Mouse (Mus musculus) forebrain, embryonic 13.5 days (tissue): Measurements from ENCODE around the gene Ppef2. TPM values are rescaled to one million over a fixed set of nuclear protein-coding genes. Genes with fewer than 3 reads are reported as not detected.
"Not testable (repeated sequence)": the region's sequence is repeated elsewhere in the genome, so short reads cannot be mapped to it uniquely, and the experiment has no call there.

ENCODE experiments used
- ATAC-seq: fragments of 200-750 bp; cut with Nextera tagmentation; 2 replicates; pipeline ENCODE4 v1.8.0; 2017
- H3K27ac ChIP-seq: fragments of 300-500 bp; sonication (generic); 2 replicates; pipeline ENCODE4 v1.5.1; 2015; ENCODE audit warnings: inconsistent platforms, mild to moderate bottlenecking, moderate library complexity
- H3K27me3 ChIP-seq: fragments of 300-500 bp; sonication (generic); 2 replicates; pipeline ENCODE4 v1.6.1; 2015; ENCODE audit warnings: mild to moderate bottlenecking, inconsistent platforms
- H3K36me3 ChIP-seq: fragments of 300-500 bp; sonication (generic); 2 replicates; pipeline ENCODE4 v1.6.1; 2015; ENCODE audit warnings: mild to moderate bottlenecking, inconsistent platforms; ENCODE audit not compliant: poor library complexity, severe bottlenecking
- H3K4me1 ChIP-seq: fragments of 300-500 bp; sonication (generic); 2 replicates; pipeline ENCODE4 v1.6.1; 2015; ENCODE audit warnings: inconsistent platforms
- H3K4me2 ChIP-seq: fragments of 300-500 bp; sonication (generic); 2 replicates; pipeline ENCODE4 v1.6.1; 2015; ENCODE audit warnings: inconsistent platforms, mild to moderate bottlenecking, moderate library complexity
- H3K4me3 ChIP-seq: fragments of 300-500 bp; sonication (generic); 2 replicates; pipeline ENCODE4 v1.5.1; 2015; ENCODE audit warnings: mild to moderate bottlenecking, inconsistent platforms
- H3K9ac ChIP-seq: fragments of 300-500 bp; sonication (generic); 2 replicates; pipeline ENCODE4 v1.6.1; 2015; ENCODE audit warnings: mild to moderate bottlenecking, inconsistent platforms
- H3K9me3 ChIP-seq: fragments of 300-500 bp; sonication (generic); replicated peaks from 2 replicates; pipeline ENCODE4 v1.6.1; 2016; ENCODE audit warnings: inconsistent platforms
- WGBS: fragments of 180-500 bp; shearing (Covaris S2); methylation state at CpG from one replicate; pipeline ENCODE4 v1.1.7; 2015; 5-methylcytosine and 5-hydroxymethylcytosine counted together
- polyA plus RNA-seq: library from polyadenylated mRNA; unstranded; fragments of >200 nt; fragmentation: Nextera tagmentation; extraction: Ambion mirVana; gene quantifications from 2 replicates; pipeline ENCODE4 v1.2.1, GENCODE M21; 2015

Ppef2 gene
- polyA plus RNA-seq, 1 experiment from 2014 or later, result not detected

GRCm38 (mm10) chr5:92205706-92206105 lies 50.4 kb downstream of the Ppef2 start:
- no peak overlapping the region for H3K9ac ChIP-seq
- no peak overlapping the region for H3K4me2 ChIP-seq
- H3K36me3 ChIP-seq, result peaks cover 44% of the 10 kb centered on the region
- H3K9me3 ChIP-seq, result no peaks in the 10 kb centered on the region
- H3K4me1 ChIP-seq, result no peaks in the 10 kb centered on the region
- no peak overlapping the region for H3K27ac ChIP-seq
- H3K4me3 ChIP-seq, result no peak overlapping the region
- 94% methylated on average over 5 of the region's 5 CpGs for WGBS
- no peak for ATAC-seq
- H3K27me3 ChIP-seq, result no peaks in the 10 kb centered on the region

- Histone ChIP-seq H3K4me3 (no peak overlapping the region), H3K9ac (no peak overlapping the region), H3K27ac (no peak overlapping the region), H3K9me3 (no peaks in the 10 kb centered on the region), H3K36me3 (peaks cover 48% of the 10 kb centered on the region), H3K4me1 (no peaks in the 10 kb centered on the region), H3K27me3 (no peaks in the 10 kb centered on the region), H3K4me2 (no peak overlapping the region)
- 93% methylated on average over 7 of the region's 7 CpGs for WGBS
- ATAC-seq, result no peak
These were observed 50.9 kb downstream of the Ppef2 start for GRCm38 (mm10) chr5:92205184-92205583.

GRCm38 (mm10) chr5:92204162-92205036 lies 51.7 kb downstream of the Ppef2 start:
- no peak overlapping the region for H3K9ac ChIP-seq
- peaks cover 55% of the 10 kb centered on the region for H3K36me3 ChIP-seq
- no peaks in the 10 kb centered on the region for H3K9me3 ChIP-seq
- 93% methylated on average over 6 of the region's 6 CpGs for WGBS
- no peak overlapping the region for H3K4me3 ChIP-seq
- H3K27ac ChIP-seq, result no peak overlapping the region
- no peaks in the 10 kb centered on the region for H3K27me3 ChIP-seq
- no peaks in the 10 kb centered on the region for H3K4me1 ChIP-seq
- no peak overlapping the region for H3K4me2 ChIP-seq
- ATAC-seq, result no peak

GRCm38 (mm10) chr5:92198266-92198665 lies 57.8 kb downstream of the Ppef2 start:
- ATAC-seq, result no peak

GRCm38 (mm10) chr5:92196895-92197811 lies 58.9 kb downstream of the Ppef2 start:
- H3K4me1 ChIP-seq, result no peaks in the 10 kb centered on the region
- H3K36me3 ChIP-seq, result peaks cover 70% of the 10 kb centered on the region
- no peak overlapping the region for H3K4me3 ChIP-seq
- H3K27me3 ChIP-seq, result no peaks in the 10 kb centered on the region
- no peak overlapping the region; the same call in 1 of the 2 replicates for H3K9ac ChIP-seq
- peak overlapping the region; percentile 64 for H3K27ac ChIP-seq
- no peaks in the 10 kb centered on the region for H3K9me3 ChIP-seq
- H3K4me2 ChIP-seq, result no peak overlapping the region
- peak; percentile 70 for ATAC-seq
- 74% methylated on average over 15 of the region's 15 CpGs for WGBS

More at GRCm38 (mm10) chr5:92198266-92198665, 57.8 kb downstream of the Ppef2 start:
- Histone ChIP-seq H3K27ac (no peak overlapping the region), H3K4me2 (no peak overlapping the region), H3K4me3 (no peak overlapping the region), H3K9ac (no peak overlapping the region), H3K36me3 (peaks cover 69% of the 10 kb centered on the region), H3K9me3 (no peaks in the 10 kb centered on the region), H3K27me3 (no peaks in the 10 kb centered on the region), H3K4me1 (no peaks in the 10 kb centered on the region)
- 87% methylated on average over 8 of the region's 8 CpGs for WGBS

- peak; percentile 63; the same call in 1 of the 2 replicates for ATAC-seq
- H3K36me3 ChIP-seq, result peaks cover 58% of the 10 kb centered on the region
- H3K9me3 ChIP-seq, H3K4me2 ChIP-seq, H3K9ac ChIP-seq, H3K27me3 ChIP-seq, H3K4me3 ChIP-seq, H3K27ac ChIP-seq, H3K4me1 ChIP-seq: not testable (repeated sequence)
- WGBS, result 60% methylated on average over 2 of the region's 2 CpGs
These were observed 60.4 kb downstream of the Ppef2 start for GRCm38 (mm10) chr5:92195716-92196115.

- H3K27me3 ChIP-seq, result no peaks in the 10 kb centered on the region
- 97% methylated on average over 7 of the region's 7 CpGs for WGBS
- no peak for ATAC-seq
- H3K4me3 ChIP-seq, result no peak overlapping the region
- H3K4me2 ChIP-seq, result no peak overlapping the region
- H3K36me3 ChIP-seq, result peaks cover 61% of the 10 kb centered on the region
- no peaks in the 10 kb centered on the region for H3K4me1 ChIP-seq
- H3K9ac ChIP-seq, result no peak overlapping the region
- H3K27ac ChIP-seq, result no peak overlapping the region
- peaks cover 6% of the 10 kb centered on the region; the same call in 1 of the 2 replicates for H3K9me3 ChIP-seq
These were observed 67.1 kb downstream of the Ppef2 start for GRCm38 (mm10) chr5:92188881-92189483.

GRCm38 (mm10) chr5:92183071-92183830 lies 72.8 kb downstream of the Ppef2 start:
- Histone ChIP-seq H3K27me3 (no peaks in the 10 kb centered on the region), H3K27ac (no peak overlapping the region), H3K36me3 (peaks cover 66% of the 10 kb centered on the region), H3K4me1 (no peaks in the 10 kb centered on the region), H3K9ac (no peak overlapping the region), H3K9me3 (no peaks in the 10 kb centered on the region), H3K4me3 (no peak overlapping the region), H3K4me2 (no peak overlapping the region)
- ATAC-seq, result no peak
- 91% methylated on average over 8 of the region's 8 CpGs for WGBS

Other genes with a start within 250 kb of the Ppef2 start
- 1.4 and 2.1 TPM in 2 replicates for gene Cdkl2, start 212.4 kb downstream of the Ppef2 start, polyA plus RNA-seq
- gene G3bp2, start 172.6 kb downstream of the Ppef2 start, polyA plus RNA-seq, result 337 and 342 TPM in 2 replicates
- 42.6 and 43.9 TPM in 2 replicates for gene Uso1, start 118.3 kb downstream of the Ppef2 start, polyA plus RNA-seq
- gene U90926, start 40.9 kb downstream of the Ppef2 start, polyA plus RNA-seq, result not detected in 2 replicates
- 4.7 and 5.4 TPM in 2 replicates for gene Naaa, start 21.9 kb upstream of the Ppef2 start, polyA plus RNA-seq
- gene Sdad1, start 54.2 kb upstream of the Ppef2 start, polyA plus RNA-seq, result 33.9 and 39.8 TPM in 2 replicates
- gene Cxcl9, start 71.8 kb upstream of the Ppef2 start, polyA plus RNA-seq, result not detected in 2 replicates
- 2.3 and 4.1 TPM in 2 replicates for gene Art3, start 75.5 kb upstream of the Ppef2 start, polyA plus RNA-seq
- 0.22 TPM in 1 of 2 replicates, not detected in the other for gene Cxcl10, start 92.6 kb upstream of the Ppef2 start, polyA plus RNA-seq
- 56.1 and 62.2 TPM in 2 replicates for gene Nup54, start 178.9 kb upstream of the Ppef2 start, polyA plus RNA-seq